Mouse (Mus musculus) midbrain, embryonic 14.5 days (tissue): ENCODE results near the gene Mkrn2os. TPM values are rescaled to one million over a fixed set of nuclear protein-coding genes. Genes with fewer than 3 reads are reported as not detected.

Source experiments
- ATAC-seq: fragments of 200-750 bp; cut with Nextera tagmentation; 2 replicates; pipeline ENCODE4 v1.8.0; 2017; ENCODE audit warnings: moderate number of reproducible peaks, moderate library complexity; ENCODE audit not compliant: low FRiP score, low TSS enrichment
- DNase-seq: peaks from one replicate; pipeline ENCODE4 v3.0.0-alpha.2; 2015
- H3K27ac ChIP-seq: fragments of 300-500 bp; sonication (generic); replicated peaks from 2 replicates; pipeline ENCODE4 v1.5.1; 2014; ENCODE audit warnings: mild to moderate bottlenecking, low read depth, low read length, moderate library complexity
- H3K27me3 ChIP-seq: fragments of 300-500 bp; sonication (generic); 2 replicates; pipeline ENCODE4 v1.6.1; 2014; ENCODE audit warnings: low read length, control low read depth, mixed read lengths; ENCODE audit not compliant: control insufficient read depth, insufficient read depth
- H3K36me3 ChIP-seq: fragments of 300-500 bp; sonication (generic); 2 replicates; pipeline ENCODE4 v1.6.1; 2014; ENCODE audit warnings: low read length, control low read depth; ENCODE audit not compliant: control insufficient read depth, insufficient read depth
- H3K4me1 ChIP-seq: fragments of 300-500 bp; sonication (generic); 2 replicates; pipeline ENCODE4 v1.6.1; 2014; ENCODE audit warnings: mild to moderate bottlenecking, antibody characterized with exemption, low read length, control low read depth; ENCODE audit not compliant: control insufficient read depth, insufficient read depth
- H3K4me2 ChIP-seq: fragments of 300-500 bp; sonication (generic); 2 replicates; pipeline ENCODE4 v1.6.1; 2014; ENCODE audit warnings: mild to moderate bottlenecking, low read length, moderate library complexity
- H3K4me3 ChIP-seq: fragments of 300-500 bp; sonication (generic); replicated peaks from 2 replicates; pipeline ENCODE4 v1.5.1; 2014; ENCODE audit warnings: low read depth, low read length
- H3K9ac ChIP-seq: fragments of 300-500 bp; sonication (generic); replicated peaks from 2 replicates; pipeline ENCODE4 v1.6.1; 2014; ENCODE audit warnings: mild to moderate bottlenecking, low read length, moderate library complexity
- H3K9me3 ChIP-seq: fragments of 300-500 bp; sonication (generic); 2 replicates; pipeline ENCODE4 v1.6.1; 2016; ENCODE audit warnings: low read length, control low read depth, mixed read lengths; ENCODE audit not compliant: control insufficient read depth
- WGBS: fragments of 180-500 bp; shearing (Covaris S2); extraction: QIAGEN DNeasy Blood & Tissue Kit; methylation state at CpG from one replicate; pipeline ENCODE4 v1.1.7; 2014; 5-methylcytosine and 5-hydroxymethylcytosine counted together
- polyA plus RNA-seq: library from polyadenylated mRNA; unstranded; fragments of >200 nt; fragmentation: Nextera tagmentation; extraction: Ambion mirVana; gene quantifications from 2 replicates; pipeline ENCODE4 v1.2.1, GENCODE M21; 2014

Gene Mkrn2os
- polyA plus RNA-seq, 1 experiment from 2014 or later: 0.20 TPM

DNA sequence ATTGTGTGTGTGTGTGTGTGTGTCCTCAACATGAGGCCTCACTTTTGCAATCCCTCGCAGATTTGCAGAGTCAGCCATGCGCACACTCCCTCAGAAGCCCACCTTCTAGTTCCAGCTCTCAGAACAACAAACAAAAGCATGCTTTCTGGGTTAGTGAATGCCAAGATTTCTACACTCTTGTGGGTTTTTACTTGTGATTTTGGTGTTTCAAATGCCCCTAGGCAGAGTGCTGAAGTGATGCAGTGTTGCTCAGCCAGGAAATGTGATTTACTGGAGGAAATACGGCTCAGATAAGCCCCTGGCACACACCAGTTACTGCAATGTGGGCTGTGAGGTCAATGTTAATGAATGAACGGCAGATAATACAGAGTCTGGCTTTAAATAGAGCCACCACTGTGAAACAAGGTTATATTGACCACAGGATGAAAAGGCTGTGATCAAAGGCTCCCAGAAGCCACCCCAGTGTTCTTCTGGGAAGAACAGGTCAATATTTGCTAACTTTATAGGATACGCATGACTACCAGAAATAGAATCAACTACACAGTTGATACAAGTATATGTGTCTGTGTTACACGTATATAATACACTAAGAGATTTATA, 50.6 kb downstream of the Mkrn2os start:
- H3K4me2 ChIP-seq: no peak overlapping the region
- ATAC-seq (no peak), DNase-seq (no peak)
- no peak overlapping the region for H3K27ac ChIP-seq
- no peak overlapping the region for H3K4me3 ChIP-seq
- H3K4me1 ChIP-seq: peaks cover 10% of the 10 kb centered on the region
- H3K27me3 ChIP-seq: no peaks in the 10 kb centered on the region
- H3K9me3 ChIP-seq: no peaks in the 10 kb centered on the region
- H3K9ac ChIP-seq: no peak overlapping the region
- WGBS: 56% methylated on average over 6 of the region's 6 CpGs
- H3K36me3 ChIP-seq: no peaks in the 10 kb centered on the region

DNA sequence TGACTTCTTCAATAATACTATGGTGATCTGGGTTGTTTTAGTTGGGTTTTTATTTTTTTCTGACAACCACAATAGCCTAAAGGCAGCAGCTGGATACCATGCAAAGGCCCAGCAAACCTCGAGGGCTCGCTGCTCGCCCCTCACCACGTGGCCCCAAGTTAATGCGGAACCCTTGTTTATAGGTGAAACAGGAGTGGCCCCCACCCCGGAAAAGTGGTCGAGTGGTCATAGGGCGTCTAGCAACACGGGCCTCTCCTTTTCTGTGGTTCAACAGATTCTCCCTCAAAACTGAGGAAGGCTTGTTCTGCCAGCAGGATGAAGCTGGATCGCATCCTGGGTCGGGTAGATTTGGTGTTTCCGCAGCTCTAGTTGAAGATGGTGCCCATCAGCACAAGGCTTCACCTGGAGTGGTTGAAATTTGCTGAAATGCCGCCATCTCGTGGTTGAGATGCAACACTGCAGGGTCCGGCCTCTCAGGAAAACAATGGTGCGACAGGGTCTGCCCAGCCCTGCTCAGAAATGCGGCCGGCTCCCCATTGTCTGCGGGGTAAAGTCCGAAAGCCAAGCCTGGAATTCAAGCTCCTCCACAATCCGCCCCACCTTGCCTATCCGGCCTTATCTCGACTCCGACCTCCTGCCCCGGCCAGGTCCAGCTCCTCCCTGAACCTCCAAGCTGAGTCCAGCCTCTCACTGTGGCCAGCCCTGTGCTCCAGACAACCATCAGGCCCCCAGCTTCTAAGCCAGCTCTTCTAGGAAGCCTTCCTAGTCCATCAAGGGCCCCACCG, 53.5 kb downstream of the Mkrn2os start:
- no peak overlapping the region for H3K27ac ChIP-seq
- no peaks in the 10 kb centered on the region for H3K27me3 ChIP-seq
- H3K9ac ChIP-seq: peak overlapping the region; percentile 65
- no peaks in the 10 kb centered on the region for H3K9me3 ChIP-seq
- peak; percentile 90; the same call in 1 of the 2 replicates for ATAC-seq
- 21% methylated on average over 26 of the region's 26 CpGs for WGBS
- DNase-seq: peak; percentile 92
- H3K36me3 ChIP-seq: no peaks in the 10 kb centered on the region
- peak overlapping the region; percentile 28 for H3K4me3 ChIP-seq
- H3K4me2 ChIP-seq: peak overlapping the region; percentile 60
- H3K4me1 ChIP-seq: peaks cover 2% of the 10 kb centered on the region

DNA sequence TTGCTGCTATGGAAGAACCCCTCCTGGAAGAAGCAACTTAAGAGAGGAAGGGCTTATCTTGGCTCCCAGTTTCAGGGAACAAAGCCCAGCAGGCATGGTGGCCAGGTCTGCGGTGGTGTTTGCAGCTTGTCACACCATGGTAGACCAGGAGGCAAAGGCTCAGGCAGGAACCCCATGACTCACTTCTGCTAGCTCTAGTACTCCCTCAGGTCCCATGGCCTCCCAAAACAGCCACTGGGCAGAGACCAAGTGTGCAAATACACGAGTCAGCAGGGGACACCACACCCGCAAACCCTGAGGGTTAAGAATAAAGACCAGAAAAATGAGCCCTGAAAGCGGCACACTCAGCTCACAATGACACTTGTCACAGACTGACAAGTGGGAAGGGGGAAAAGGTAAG, 56.2 kb downstream of the Mkrn2os start:
- H3K4me3 ChIP-seq: no peak overlapping the region
- no peak for ATAC-seq

DNA sequence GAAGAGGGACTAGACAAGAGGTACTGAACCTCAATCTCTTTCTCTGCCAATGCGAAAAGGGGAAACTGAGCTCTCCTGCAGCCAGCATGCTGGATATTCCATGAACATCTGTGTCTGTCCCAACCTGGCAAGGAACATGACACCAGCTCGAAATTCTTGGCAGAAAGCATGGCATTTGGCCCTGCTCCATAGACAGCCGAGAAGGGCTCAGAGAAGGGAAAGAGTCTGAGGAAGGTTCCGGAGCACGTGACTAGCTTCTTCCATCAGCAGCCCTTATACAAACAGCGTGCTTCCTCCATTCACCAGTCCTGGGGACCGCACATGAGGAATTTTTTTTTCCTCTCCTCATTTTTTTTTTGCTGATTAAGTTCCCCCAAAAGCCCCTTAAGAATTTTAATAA, 57.8 kb downstream of the Mkrn2os start:
- Histone ChIP-seq H3K27me3 (no peaks in the 10 kb centered on the region), H3K27ac (no peak overlapping the region), H3K9ac (no peak overlapping the region), H3K4me2 (no peak overlapping the region), H3K36me3 (no peaks in the 10 kb centered on the region), H3K4me1 (no peaks in the 10 kb centered on the region), H3K9me3 (no peaks in the 10 kb centered on the region), H3K4me3 (no peak overlapping the region)
- 79% methylated on average over 7 of the region's 7 CpGs for WGBS
- ATAC-seq (no peak), DNase-seq (peak; percentile 9)

More for the DNA sequence above, 56.2 kb downstream of the Mkrn2os start:
- no peaks in the 10 kb centered on the region for H3K4me1 ChIP-seq
- no peaks in the 10 kb centered on the region for H3K27me3 ChIP-seq
- H3K9me3 ChIP-seq: no peaks in the 10 kb centered on the region
- no peak overlapping the region for H3K4me2 ChIP-seq
- H3K36me3 ChIP-seq: no peaks in the 10 kb centered on the region
- H3K27ac ChIP-seq: no peak overlapping the region
- H3K9ac ChIP-seq: no peak overlapping the region
- no peak for DNase-seq
- WGBS: 58% methylated on average over 4 of the region's 4 CpGs

Other genes starting within 250 kb of the Mkrn2os start
- 0.36 and 0.77 TPM in 2 replicates for gene Pparg, start 231.6 kb downstream of the Mkrn2os start, polyA plus RNA-seq
- gene Tsen2, start 47.9 kb downstream of the Mkrn2os start, polyA plus RNA-seq: 31.6 and 34.4 TPM in 2 replicates
- 27.8 and 34.9 TPM in 2 replicates for gene Mkrn2, start 9.3 kb upstream of the Mkrn2os start, polyA plus RNA-seq
- 148 and 179 TPM in 2 replicates for gene Raf1, start 84.1 kb upstream of the Mkrn2os start, polyA plus RNA-seq
- 0.66 and 1.4 TPM in 2 replicates for gene Tmem40, start 169.8 kb upstream of the Mkrn2os start, polyA plus RNA-seq
- 9.0 and 12.6 TPM in 2 replicates for gene Cand2, start 182.0 kb upstream of the Mkrn2os start, polyA plus RNA-seq
- 1,221 and 1,292 TPM in 2 replicates for gene Rpl32, start 216.2 kb upstream of the Mkrn2os start, polyA plus RNA-seq
- 2.5 and 3.2 TPM in 2 replicates for gene Efcab12, start 245.8 kb upstream of the Mkrn2os start, polyA plus RNA-seq